Mouse (Mus musculus) spleen, postnatal 36 days (tissue): ENCODE measurements around the gene Plcxd1.
"Not testable (repeated sequence)": the region's sequence is repeated elsewhere in the genome, so short reads cannot be mapped to it uniquely, and the experiment has no call there.

ENCODE experiments used
- DNase-seq, 2 experiments: peaks; one replicate each; pipeline ENCODE4 v3.0.0; 2022; ENCODE audit warnings: low spot score in 2 of 2, mixed read lengths in 1 of 2

Plcxd1 gene

GRCm38 (mm10) chr5:110099656-110100580, at the start of gene Plcxd1:
Gene Plcxd1, plus strand, starts transcription at chr5:110099969.
- no peak for DNase-seq

GRCm38 (mm10) chr5:110057637-110058408, 41.9 kb upstream of the Plcxd1 start:
- peak; percentile 83 to 84 for DNase-seq

- DNase-seq, result not testable (repeated sequence)
Observed at GRCm38 (mm10) chr5:110072413-110072812, 27.4 kb upstream of the Plcxd1 start, which contains the start of gene Gm17655. Gene Gm17655, minus strand, starts transcription at chr5:110072513.

GRCm38 (mm10) chr5:110082961-110083360, 16.8 kb upstream of the Plcxd1 start:
- DNase-seq, result no peak

GRCm38 (mm10) chr5:110086161-110086866, 13.5 kb upstream of the Plcxd1 start:
- DNase-seq, result no peak

- no peak for DNase-seq
Observed at GRCm38 (mm10) chr5:110091546-110091945, 8.2 kb upstream of the Plcxd1 start.

GRCm38 (mm10) chr5:110094030-110094846, 5.5 kb upstream of the Plcxd1 start, which contains the start of gene Gm35315:
Gene Gm35315, minus strand, starts transcription at chr5:110094420.
- DNase-seq, result peak; percentile 87 to 88

GRCm38 (mm10) chr5:110094847-110095213, 4.9 kb upstream of the Plcxd1 start:
- DNase-seq, result no peak

GRCm38 (mm10) chr5:110098991-110099477, 735 bp upstream of the Plcxd1 start:
- no peak for DNase-seq

GRCm38 (mm10) chr5:110100921-110101631, 1.3 kb downstream of the Plcxd1 start:
- peak; percentile 35 to 38 for DNase-seq

GRCm38 (mm10) chr5:110101716-110102347, 2.1 kb downstream of the Plcxd1 start:
- peak; percentile 18 to 29 for DNase-seq

GRCm38 (mm10) chr5:110102429-110102828, 2.7 kb downstream of the Plcxd1 start:
- no peak for DNase-seq

- no peak for DNase-seq
Observed at GRCm38 (mm10) chr5:110102853-110103625, 3.3 kb downstream of the Plcxd1 start.

- DNase-seq, result no peak
Observed at GRCm38 (mm10) chr5:110103901-110104615, 4.3 kb downstream of the Plcxd1 start.

- DNase-seq, result no peak
Observed at GRCm38 (mm10) chr5:110104616-110105380, 5.0 kb downstream of the Plcxd1 start.

GRCm38 (mm10) chr5:110106140-110106871, 6.5 kb downstream of the Plcxd1 start:
- no peak for DNase-seq
